Mouse (Mus musculus): ENCODE measurements around the gene Zfp457. TPM values are rescaled to one million over a fixed set of nuclear protein-coding genes. Genes with fewer than 3 reads are reported as not detected.

The Zfp457 gene
- 2.6 TPM for polyA plus RNA-seq (2014; fragmentation: Illumina TruSeq; extraction: RNeasy Lipid Tissue Mini Kit (QIAGEN cat#74804); ENCODE audit: low read depth, low replicate concordance)

GRCm38 (mm10) chr13:67305822-67306672 lies at the start of gene Zfp457:
Zfp457 (minus strand) TSS chr13:67306485.

GRCm38 (mm10) chr13:67332019-67332724 lies 25.9 kb upstream of the Zfp457 start, which contains the start of gene Zfp595:
Zfp595 (minus strand) TSS chr13:67332570.

DNA sequence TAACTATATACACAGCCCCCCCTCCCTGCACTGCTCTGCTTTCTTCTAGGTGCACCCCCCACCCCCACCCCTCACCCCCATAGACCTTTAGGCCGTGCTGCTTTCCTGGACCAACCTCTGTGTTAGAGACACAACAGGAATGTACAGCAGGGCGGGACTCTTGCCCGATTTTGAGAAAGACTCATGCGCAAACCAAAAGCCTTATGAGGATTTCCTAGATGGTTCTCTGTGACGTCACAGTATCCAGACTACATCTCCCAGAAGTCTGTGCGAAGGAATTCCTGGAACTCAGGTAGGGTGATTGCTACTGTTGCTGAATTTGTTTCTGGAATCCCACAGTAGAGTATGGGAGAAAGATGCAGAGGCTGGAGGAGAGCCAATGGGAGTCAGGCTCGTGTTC lies 28.0 kb downstream of the Zfp457 start, which contains the start of gene Zfp458:
Gene Zfp458, minus strand, starts transcription at position 153 of the 400 bp plus-strand sequence.

Other genes starting within 250 kb of the Zfp457 start
- gene Zfp712, start 245.3 kb downstream of the Zfp457 start, polyA plus RNA-seq (2014; fragmentation: Illumina TruSeq; extraction: RNeasy Lipid Tissue Mini Kit (QIAGEN cat#74804); ENCODE audit: low read depth, low replicate concordance): 1.2 TPM
- 2.5 TPM for gene Zfp708, start 208.5 kb downstream of the Zfp457 start, polyA plus RNA-seq (2014; fragmentation: Illumina TruSeq; extraction: RNeasy Lipid Tissue Mini Kit (QIAGEN cat#74804); ENCODE audit: low read depth, low replicate concordance)
- 2.5 TPM for gene Gm28557, start 197.9 kb downstream of the Zfp457 start, polyA plus RNA-seq (2014; fragmentation: Illumina TruSeq; extraction: RNeasy Lipid Tissue Mini Kit (QIAGEN cat#74804); ENCODE audit: low read depth, low replicate concordance)
- gene Rslcan18, start 190.2 kb downstream of the Zfp457 start, polyA plus RNA-seq (2014; fragmentation: Illumina TruSeq; extraction: RNeasy Lipid Tissue Mini Kit (QIAGEN cat#74804); ENCODE audit: low read depth, low replicate concordance): 0.84 TPM
- 3.8 TPM for gene Zfp759, start 184.8 kb downstream of the Zfp457 start, polyA plus RNA-seq (2014; fragmentation: Illumina TruSeq; extraction: RNeasy Lipid Tissue Mini Kit (QIAGEN cat#74804); ENCODE audit: low read depth, low replicate concordance)
- gene Rsl1, start 133.3 kb downstream of the Zfp457 start, polyA plus RNA-seq (2014; fragmentation: Illumina TruSeq; extraction: RNeasy Lipid Tissue Mini Kit (QIAGEN cat#74804); ENCODE audit: low read depth, low replicate concordance): 4.8 TPM
- 2.4 TPM for gene Zfp455, start 112.0 kb downstream of the Zfp457 start, polyA plus RNA-seq (2014; fragmentation: Illumina TruSeq; extraction: RNeasy Lipid Tissue Mini Kit (QIAGEN cat#74804); ENCODE audit: low read depth, low replicate concordance)
- 6.5 TPM for gene Zfp458, start 28.0 kb downstream of the Zfp457 start, polyA plus RNA-seq (2014; fragmentation: Illumina TruSeq; extraction: RNeasy Lipid Tissue Mini Kit (QIAGEN cat#74804); ENCODE audit: low read depth, low replicate concordance)
- 4.2 TPM for gene Zfp595, start 26.1 kb upstream of the Zfp457 start, polyA plus RNA-seq (2014; fragmentation: Illumina TruSeq; extraction: RNeasy Lipid Tissue Mini Kit (QIAGEN cat#74804); ENCODE audit: low read depth, low replicate concordance)
- gene Gm28044, start 54.1 kb upstream of the Zfp457 start, polyA plus RNA-seq (2014; fragmentation: Illumina TruSeq; extraction: RNeasy Lipid Tissue Mini Kit (QIAGEN cat#74804); ENCODE audit: low read depth, low replicate concordance): not detected
- 2.4 TPM for gene Zfp953, start 54.1 kb upstream of the Zfp457 start, polyA plus RNA-seq (2014; fragmentation: Illumina TruSeq; extraction: RNeasy Lipid Tissue Mini Kit (QIAGEN cat#74804); ENCODE audit: low read depth, low replicate concordance)
- gene Gm28041, start 69.2 kb upstream of the Zfp457 start, polyA plus RNA-seq (2014; fragmentation: Illumina TruSeq; extraction: RNeasy Lipid Tissue Mini Kit (QIAGEN cat#74804); ENCODE audit: low read depth, low replicate concordance): 0.48 TPM
- gene Zfp456, start 69.3 kb upstream of the Zfp457 start, polyA plus RNA-seq (2014; fragmentation: Illumina TruSeq; extraction: RNeasy Lipid Tissue Mini Kit (QIAGEN cat#74804); ENCODE audit: low read depth, low replicate concordance): 1.4 TPM
- gene Zfp429, start 93.3 kb upstream of the Zfp457 start, polyA plus RNA-seq (2014; fragmentation: Illumina TruSeq; extraction: RNeasy Lipid Tissue Mini Kit (QIAGEN cat#74804); ENCODE audit: low read depth, low replicate concordance): 6.1 TPM
- gene Zfp459, start 114.9 kb upstream of the Zfp457 start, polyA plus RNA-seq (2014; fragmentation: Illumina TruSeq; extraction: RNeasy Lipid Tissue Mini Kit (QIAGEN cat#74804); ENCODE audit: low read depth, low replicate concordance): 1.4 TPM
- 9.8 TPM for gene Zfp874a, start 145.1 kb upstream of the Zfp457 start, polyA plus RNA-seq (2014; fragmentation: Illumina TruSeq; extraction: RNeasy Lipid Tissue Mini Kit (QIAGEN cat#74804); ENCODE audit: low read depth, low replicate concordance)
- 7.1 TPM for gene Zfp874b, start 177.8 kb upstream of the Zfp457 start, polyA plus RNA-seq (2014; fragmentation: Illumina TruSeq; extraction: RNeasy Lipid Tissue Mini Kit (QIAGEN cat#74804); ENCODE audit: low read depth, low replicate concordance)
- gene Zfp58, start 194.1 kb upstream of the Zfp457 start, polyA plus RNA-seq (2014; fragmentation: Illumina TruSeq; extraction: RNeasy Lipid Tissue Mini Kit (QIAGEN cat#74804); ENCODE audit: low read depth, low replicate concordance): 7.5 TPM
- gene Gm26965, start 219.7 kb upstream of the Zfp457 start, polyA plus RNA-seq (2014; fragmentation: Illumina TruSeq; extraction: RNeasy Lipid Tissue Mini Kit (QIAGEN cat#74804); ENCODE audit: low read depth, low replicate concordance): not detected
- gene Zfp87, start 219.7 kb upstream of the Zfp457 start, polyA plus RNA-seq (2014; fragmentation: Illumina TruSeq; extraction: RNeasy Lipid Tissue Mini Kit (QIAGEN cat#74804); ENCODE audit: low read depth, low replicate concordance): 16.9 TPM
- gene Zfp748, start 247.3 kb upstream of the Zfp457 start, polyA plus RNA-seq (2014; fragmentation: Illumina TruSeq; extraction: RNeasy Lipid Tissue Mini Kit (QIAGEN cat#74804); ENCODE audit: low read depth, low replicate concordance): 5.2 TPM

Data from adipose tissue, adult 10 weeks (tissue).